Mouse (Mus musculus): Measurements from ENCODE around the gene Spem2. TPM values are rescaled to one million over a fixed set of nuclear protein-coding genes. Genes with fewer than 3 reads are reported as not detected.

The Spem2 gene
- total and polyA plus RNA-seq, 3 experiments: not detected

DNA sequence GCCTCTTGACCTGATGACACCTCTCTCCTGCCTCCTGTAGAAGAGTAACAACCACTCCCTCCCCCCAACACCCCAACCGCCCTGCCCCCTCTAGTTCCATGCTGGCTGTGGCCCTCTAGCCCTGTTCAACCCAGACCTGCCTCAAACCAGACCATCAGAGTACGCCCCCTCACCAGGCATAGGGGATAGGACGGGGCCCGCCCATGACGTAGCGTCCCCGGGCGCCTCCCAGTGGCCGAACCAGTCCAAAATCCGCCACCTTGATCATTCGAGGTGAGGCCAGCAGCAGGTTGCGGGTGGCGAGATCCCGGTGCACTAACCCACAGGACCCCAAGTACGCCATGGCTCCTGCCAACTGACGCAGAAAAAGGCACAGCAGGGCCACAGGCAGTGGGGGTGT lies 37.1 kb upstream of the Spem2 start:
- peaks cover 65% of the 10 kb centered on the region for H3K4me1 ChIP-seq (ENCODE audit: insufficient read depth, low read depth, low read length)
- peak overlapping the region; percentile 59; the same call in 1 of the 2 replicates for H3K4me3 ChIP-seq (ENCODE audit: low read depth, low read length)
- TF ChIP-seq CTCF (IDR thresholded peaks at IDR 0.05; ENCODE audit: low read depth, low read length) (peak; percentile 21; the same call in 1 of the 2 replicates), GATA1 (IDR thresholded peaks at IDR 0.05; ENCODE audit: borderline replicate concordance, low read length) (no peak)
- DNase-seq (ENCODE audit: low spot score) (peak; percentile 72), ATAC-seq (ENCODE audit: extremely low read depth, insufficient number of reproducible peaks, low FRiP score, poor library complexity, severe bottlenecking) (no peak)
- no peaks in the 10 kb centered on the region for H3K9me3 ChIP-seq (replicated peaks)
- peaks cover 26% of the 10 kb centered on the region for H3K27me3 ChIP-seq (ENCODE audit: insufficient read depth, low read length)
- H3K36me3 ChIP-seq (replicated peaks): peaks cover 29% of the 10 kb centered on the region

DNA sequence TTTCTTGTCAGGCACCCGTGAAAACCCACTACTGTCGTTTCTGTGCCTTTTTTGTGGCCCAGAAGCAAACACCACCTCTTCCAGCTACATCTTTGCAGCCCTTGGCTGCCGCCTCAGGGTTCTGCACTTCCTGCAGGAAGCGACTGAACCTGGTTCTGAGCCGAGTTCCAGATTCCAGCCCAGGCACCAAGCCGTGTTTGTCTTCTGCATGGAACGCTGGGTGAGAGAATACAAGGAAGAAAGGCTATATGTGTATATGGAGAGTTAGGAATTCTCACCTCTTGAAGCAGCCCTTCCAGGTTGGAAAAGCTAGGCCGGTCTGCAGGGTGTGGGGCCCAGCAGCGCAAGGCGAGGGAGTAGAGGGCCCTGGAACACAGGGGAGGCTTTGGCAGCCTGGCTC lies 36.4 kb upstream of the Spem2 start:
- peaks cover 71% of the 10 kb centered on the region for H3K4me1 ChIP-seq (ENCODE audit: insufficient read depth, low read depth, low read length)
- DNase-seq (ENCODE audit: low spot score) (no peak), ATAC-seq (ENCODE audit: extremely low read depth, insufficient number of reproducible peaks, low FRiP score, poor library complexity, severe bottlenecking) (no peak)
- peaks cover 36% of the 10 kb centered on the region for H3K36me3 ChIP-seq (replicated peaks)
- peak overlapping the region; percentile 59; the same call in 1 of the 2 replicates for H3K4me3 ChIP-seq (ENCODE audit: low read depth, low read length)
- TF ChIP-seq GATA1 (IDR thresholded peaks at IDR 0.05; ENCODE audit: borderline replicate concordance, low read length) (no peak), GATA2 (IDR thresholded peaks at IDR 0.05; ENCODE audit: borderline replicate concordance, low read depth, low read length) (no peak), POLR2AphosphoS5 (IDR thresholded peaks at IDR 0.05; ENCODE audit: insufficient replicate concordance, low read depth, low read length) (no peak), TAL1 (conservative IDR thresholded peaks at IDR 0.05; ENCODE audit: low read depth, low read length) (no peak), CTCF (IDR thresholded peaks at IDR 0.05; ENCODE audit: low read depth, low read length) (no peak)
- peaks cover 21% of the 10 kb centered on the region for H3K27me3 ChIP-seq (ENCODE audit: insufficient read depth, low read length)
- no peaks in the 10 kb centered on the region for H3K9me3 ChIP-seq (replicated peaks)

DNA sequence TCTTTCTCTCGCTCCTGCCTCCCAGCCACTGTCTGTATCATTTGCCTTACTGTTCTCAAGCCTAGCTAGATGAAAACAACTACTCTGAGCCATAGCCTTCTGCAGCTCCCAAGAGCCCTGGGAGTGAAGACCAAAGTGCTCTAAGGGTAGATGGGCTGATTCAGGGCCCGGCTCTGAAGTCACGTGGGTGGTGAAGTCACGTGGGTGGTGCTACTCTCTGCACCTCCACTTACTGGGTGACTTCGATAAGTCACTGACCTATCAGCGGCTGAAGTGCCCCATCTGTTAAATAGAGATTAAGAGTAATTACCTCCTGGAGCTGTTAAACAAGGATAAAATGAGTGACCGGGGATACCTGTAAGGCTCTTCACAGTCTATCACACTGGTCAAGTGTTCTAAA lies 35.7 kb upstream of the Spem2 start:
- Histone ChIP-seq H3K36me3 (replicated peaks) (peaks cover 43% of the 10 kb centered on the region), H3K4me1 (ENCODE audit: insufficient read depth, low read depth, low read length) (peaks cover 73% of the 10 kb centered on the region), H3K9me3 (replicated peaks) (no peaks in the 10 kb centered on the region), H3K4me3 (ENCODE audit: low read depth, low read length) (peak overlapping the region; percentile 67; the same call in 1 of the 2 replicates), H3K27me3 (ENCODE audit: insufficient read depth, low read length) (peaks cover 18% of the 10 kb centered on the region)
- no peak for TF ChIP-seq POLR2AphosphoS5 (IDR thresholded peaks at IDR 0.05; ENCODE audit: insufficient replicate concordance, low read depth, low read length)
- peak; percentile 96 for TF ChIP-seq TAL1 (conservative IDR thresholded peaks at IDR 0.05; ENCODE audit: low read depth, low read length)
- DNase-seq (ENCODE audit: low spot score) (peak; percentile 95), ATAC-seq (ENCODE audit: extremely low read depth, insufficient number of reproducible peaks, low FRiP score, poor library complexity, severe bottlenecking) (peak; percentile 89)

DNA sequence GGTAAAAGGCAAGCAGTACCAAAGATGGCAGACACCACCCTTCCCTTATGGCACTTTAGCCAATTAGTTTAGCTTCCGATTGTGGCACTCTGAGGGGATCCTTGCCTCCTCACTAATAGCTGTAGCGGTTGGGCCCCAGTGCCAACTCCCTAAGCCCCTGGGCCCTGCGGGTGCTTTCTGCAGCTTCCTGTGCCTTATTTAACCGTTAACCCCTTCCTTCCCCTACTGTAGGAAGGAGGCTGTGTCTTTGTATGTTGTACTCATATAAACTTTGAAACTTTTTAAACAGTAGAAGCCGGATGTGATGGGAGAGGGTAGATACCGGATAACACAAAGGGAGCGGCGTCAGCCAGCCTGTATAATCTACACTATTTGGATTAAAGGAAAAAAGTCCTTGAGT lies 32.5 kb upstream of the Spem2 start:
- ATAC-seq (ENCODE audit: extremely low read depth, insufficient number of reproducible peaks, low FRiP score, poor library complexity, severe bottlenecking) (no peak), DNase-seq (ENCODE audit: low spot score) (no peak)
- TF ChIP-seq CTCF (IDR thresholded peaks at IDR 0.05; ENCODE audit: low read depth, low read length) (no peak), GATA2 (IDR thresholded peaks at IDR 0.05; ENCODE audit: borderline replicate concordance, low read depth, low read length) (no peak), TAL1 (conservative IDR thresholded peaks at IDR 0.05; ENCODE audit: low read depth, low read length) (no peak), GATA1 (IDR thresholded peaks at IDR 0.05; ENCODE audit: borderline replicate concordance, low read length) (no peak), POLR2AphosphoS5 (IDR thresholded peaks at IDR 0.05; ENCODE audit: insufficient replicate concordance, low read depth, low read length) (no peak)
- H3K27me3 ChIP-seq (ENCODE audit: insufficient read depth, low read length): no peaks in the 10 kb centered on the region
- H3K36me3 ChIP-seq (replicated peaks): peaks cover 61% of the 10 kb centered on the region
- no peaks in the 10 kb centered on the region for H3K9me3 ChIP-seq (replicated peaks)
- H3K4me3 ChIP-seq (ENCODE audit: low read depth, low read length): no peak overlapping the region
- H3K4me1 ChIP-seq (ENCODE audit: insufficient read depth, low read depth, low read length): peaks cover 89% of the 10 kb centered on the region

DNA sequence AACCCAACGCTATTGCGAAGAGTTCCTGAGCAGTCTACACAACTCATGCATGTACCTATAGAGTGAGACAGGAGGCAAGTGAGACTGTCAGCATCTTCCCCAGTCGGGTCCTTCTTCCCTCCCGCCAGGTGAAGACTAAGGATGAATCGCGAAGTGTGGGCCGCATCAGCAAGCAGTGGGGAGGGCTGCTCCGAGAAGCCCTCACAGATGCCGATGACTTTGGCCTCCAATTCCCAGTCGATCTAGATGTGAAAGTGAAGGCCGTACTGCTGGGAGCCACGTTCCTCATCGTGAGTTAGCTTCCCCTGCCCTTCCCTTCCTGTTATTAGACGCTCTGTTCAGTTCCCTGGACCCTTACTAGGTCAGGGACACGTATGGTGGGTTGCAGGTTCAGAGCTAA lies 31.6 kb upstream of the Spem2 start:
- Histone ChIP-seq H3K4me3 (ENCODE audit: low read depth, low read length) (no peak overlapping the region), H3K27me3 (ENCODE audit: insufficient read depth, low read length) (no peaks in the 10 kb centered on the region), H3K36me3 (replicated peaks) (peaks cover 61% of the 10 kb centered on the region), H3K9me3 (replicated peaks) (no peaks in the 10 kb centered on the region), H3K4me1 (ENCODE audit: insufficient read depth, low read depth, low read length) (peaks cover 88% of the 10 kb centered on the region)
- ATAC-seq (ENCODE audit: extremely low read depth, insufficient number of reproducible peaks, low FRiP score, poor library complexity, severe bottlenecking) (no peak), DNase-seq (ENCODE audit: low spot score) (no peak)
- TF ChIP-seq GATA1 (IDR thresholded peaks at IDR 0.05; ENCODE audit: borderline replicate concordance, low read length) (no peak), TAL1 (conservative IDR thresholded peaks at IDR 0.05; ENCODE audit: low read depth, low read length) (no peak), POLR2AphosphoS5 (IDR thresholded peaks at IDR 0.05; ENCODE audit: insufficient replicate concordance, low read depth, low read length) (no peak), GATA2 (IDR thresholded peaks at IDR 0.05; ENCODE audit: borderline replicate concordance, low read depth, low read length) (no peak), CTCF (IDR thresholded peaks at IDR 0.05; ENCODE audit: low read depth, low read length) (no peak)

DNA sequence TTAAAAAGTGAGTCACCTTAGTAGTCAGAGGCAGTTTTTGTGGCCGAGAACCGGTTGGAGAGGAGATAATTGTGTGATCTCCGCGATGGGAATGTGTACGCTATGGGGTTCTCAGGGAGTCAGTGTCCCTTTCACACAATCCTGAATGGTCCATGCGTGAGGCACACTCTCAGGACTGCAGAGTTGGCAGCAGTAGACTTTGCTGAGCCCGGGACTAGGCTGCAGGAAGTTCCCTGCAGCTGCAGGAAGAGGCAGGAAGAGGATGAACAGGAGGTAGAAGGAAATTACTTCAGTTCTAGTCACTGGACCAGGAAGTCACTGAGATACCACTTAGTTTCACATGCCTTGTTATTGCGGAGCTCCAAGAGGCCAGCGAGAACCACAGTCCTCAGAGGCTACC lies 30.9 kb upstream of the Spem2 start:
- Histone ChIP-seq H3K36me3 (replicated peaks) (peaks cover 61% of the 10 kb centered on the region), H3K27me3 (ENCODE audit: insufficient read depth, low read length) (no peaks in the 10 kb centered on the region), H3K4me3 (ENCODE audit: low read depth, low read length) (no peak overlapping the region), H3K9me3 (replicated peaks) (no peaks in the 10 kb centered on the region), H3K4me1 (ENCODE audit: insufficient read depth, low read depth, low read length) (peaks cover 80% of the 10 kb centered on the region)
- DNase-seq (ENCODE audit: low spot score) (no peak), ATAC-seq (ENCODE audit: extremely low read depth, insufficient number of reproducible peaks, low FRiP score, poor library complexity, severe bottlenecking) (no peak)
- no peak for TF ChIP-seq CTCF (IDR thresholded peaks at IDR 0.05; ENCODE audit: low read depth, low read length)
- no peak for TF ChIP-seq GATA1 (IDR thresholded peaks at IDR 0.05; ENCODE audit: borderline replicate concordance, low read length)
- TF ChIP-seq POLR2AphosphoS5 (IDR thresholded peaks at IDR 0.05; ENCODE audit: insufficient replicate concordance, low read depth, low read length): no peak
- no peak for TF ChIP-seq TAL1 (conservative IDR thresholded peaks at IDR 0.05; ENCODE audit: low read depth, low read length)
- no peak for TF ChIP-seq GATA2 (IDR thresholded peaks at IDR 0.05; ENCODE audit: borderline replicate concordance, low read depth, low read length)

DNA sequence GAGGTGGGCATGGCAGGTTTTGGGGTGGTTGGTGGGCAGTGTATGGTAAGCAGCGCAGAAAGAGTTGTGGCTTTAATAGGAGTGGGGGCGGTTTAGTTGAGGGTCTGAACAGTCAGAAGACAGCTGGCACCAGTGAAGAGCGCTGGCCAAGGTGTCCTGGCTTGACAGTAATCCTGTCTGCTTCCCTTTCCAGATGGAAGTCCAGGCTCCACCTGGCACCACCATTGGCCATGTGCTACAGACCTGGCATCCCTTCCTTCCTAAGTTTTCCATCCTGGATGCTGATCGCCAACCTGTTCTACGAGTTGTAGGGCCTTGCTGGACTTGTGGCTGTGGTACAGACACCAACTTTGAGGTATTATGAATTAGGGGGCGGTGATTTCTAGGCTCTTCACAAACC lies 29.8 kb upstream of the Spem2 start:
- Histone ChIP-seq H3K4me1 (ENCODE audit: insufficient read depth, low read depth, low read length) (peaks cover 72% of the 10 kb centered on the region), H3K4me3 (ENCODE audit: low read depth, low read length) (peak overlapping the region; percentile 78; the same call in 1 of the 2 replicates), H3K36me3 (replicated peaks) (peaks cover 58% of the 10 kb centered on the region), H3K9me3 (replicated peaks) (no peaks in the 10 kb centered on the region), H3K27me3 (ENCODE audit: insufficient read depth, low read length) (no peaks in the 10 kb centered on the region)
- TF ChIP-seq GATA2 (IDR thresholded peaks at IDR 0.05; ENCODE audit: borderline replicate concordance, low read depth, low read length): no peak
- TF ChIP-seq POLR2AphosphoS5 (IDR thresholded peaks at IDR 0.05; ENCODE audit: insufficient replicate concordance, low read depth, low read length): no peak
- no peak for TF ChIP-seq CTCF (IDR thresholded peaks at IDR 0.05; ENCODE audit: low read depth, low read length)
- TF ChIP-seq GATA1 (IDR thresholded peaks at IDR 0.05; ENCODE audit: borderline replicate concordance, low read length): no peak
- ATAC-seq (ENCODE audit: extremely low read depth, insufficient number of reproducible peaks, low FRiP score, poor library complexity, severe bottlenecking) (no peak), DNase-seq (ENCODE audit: low spot score) (no peak)

All from G1E (cell line).